Mouse (Mus musculus) cerebellum, adult 9-11 months (tissue): ENCODE data around the gene Def8.
A peak's percentile ranks its signal among the peaks of the same experiment; 100 is the strongest.

ENCODE experiments used
- DNase-seq: peaks from one replicate; pipeline ENCODE4 v3.0.0; 2022

Gene Def8

DNA sequence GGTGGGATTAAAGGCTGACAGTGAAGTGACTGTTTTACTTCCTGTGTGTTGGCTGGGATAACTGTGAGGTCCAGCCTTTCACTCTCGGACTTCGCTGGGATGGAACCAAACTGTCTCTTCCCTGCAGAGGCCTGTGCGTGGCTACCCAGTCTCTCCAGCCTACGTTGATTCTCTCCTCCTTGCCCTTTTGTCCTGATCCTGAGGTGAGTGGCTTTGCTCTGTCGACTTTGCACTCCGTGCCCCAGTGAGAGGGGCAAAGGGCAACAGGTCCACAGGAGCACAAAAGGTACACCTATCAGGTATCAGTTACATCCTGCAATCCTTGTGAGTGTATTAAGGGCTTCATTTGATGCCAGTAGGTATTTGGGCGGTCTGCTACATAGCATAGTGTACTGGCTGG lies at the start of gene Def8:
TSS of gene Def8 (plus strand) at position 87 of the 400 bp plus-strand sequence.
- DNase-seq, result no peak

DNA sequence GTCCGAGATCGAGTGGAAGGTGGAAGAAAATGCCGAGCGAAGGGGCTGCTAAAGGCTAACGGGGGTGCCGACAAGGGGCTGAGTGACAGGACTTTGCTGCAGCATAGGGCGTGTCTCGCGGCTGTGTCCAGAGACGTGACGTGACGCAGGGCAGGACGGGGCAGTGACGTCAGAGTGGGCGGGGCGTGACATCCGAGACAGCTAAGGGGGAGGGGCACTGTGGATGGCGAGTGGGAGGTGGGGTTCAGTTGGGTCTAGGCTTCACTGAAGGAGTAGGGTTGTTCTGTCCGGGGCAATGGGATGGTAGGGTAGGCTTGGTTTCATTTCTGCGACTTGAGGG lies 49.1 kb upstream of the Def8 start:
- DNase-seq, result peak; percentile 92

DNA sequence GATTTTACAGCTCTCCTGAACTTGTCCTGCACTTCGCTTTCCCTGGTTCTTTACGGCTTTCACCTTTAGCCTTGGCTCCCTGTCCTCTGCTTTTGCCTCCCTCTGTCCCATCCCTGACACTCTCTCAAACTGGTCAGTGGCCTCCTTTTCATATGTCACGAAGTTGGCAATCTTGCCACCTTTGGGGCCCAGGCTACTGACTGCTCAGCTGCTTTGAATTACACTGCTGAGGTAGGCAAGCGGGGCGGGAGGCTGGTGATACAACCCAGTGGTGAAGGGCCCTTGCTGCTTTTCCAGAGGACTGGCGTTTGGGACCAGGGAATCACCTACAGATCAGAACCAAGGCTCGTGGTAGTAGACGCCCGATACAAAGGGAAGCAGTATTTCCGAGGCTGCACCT lies 47.6 kb upstream of the Def8 start:
- no peak for DNase-seq

DNA sequence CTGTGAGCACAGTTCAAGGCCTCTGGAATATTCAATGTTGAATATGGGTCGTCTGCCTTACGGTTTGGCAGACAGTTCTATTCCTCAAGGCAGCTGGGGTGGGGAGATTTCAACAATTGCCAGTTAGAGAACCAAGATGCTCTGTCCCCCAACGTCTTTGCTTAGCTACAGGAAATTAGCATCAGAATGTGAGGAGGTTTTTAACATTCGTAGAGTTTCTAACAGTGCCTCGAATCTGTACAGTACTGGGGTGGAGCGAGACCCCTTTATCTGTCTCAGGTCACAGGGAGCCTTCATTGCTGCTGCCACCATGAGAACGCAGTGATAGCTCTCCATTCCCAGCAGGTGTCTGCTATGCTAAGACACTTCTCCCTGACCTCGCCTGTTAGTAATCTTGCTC lies 47.2 kb upstream of the Def8 start:
- no peak for DNase-seq

DNA sequence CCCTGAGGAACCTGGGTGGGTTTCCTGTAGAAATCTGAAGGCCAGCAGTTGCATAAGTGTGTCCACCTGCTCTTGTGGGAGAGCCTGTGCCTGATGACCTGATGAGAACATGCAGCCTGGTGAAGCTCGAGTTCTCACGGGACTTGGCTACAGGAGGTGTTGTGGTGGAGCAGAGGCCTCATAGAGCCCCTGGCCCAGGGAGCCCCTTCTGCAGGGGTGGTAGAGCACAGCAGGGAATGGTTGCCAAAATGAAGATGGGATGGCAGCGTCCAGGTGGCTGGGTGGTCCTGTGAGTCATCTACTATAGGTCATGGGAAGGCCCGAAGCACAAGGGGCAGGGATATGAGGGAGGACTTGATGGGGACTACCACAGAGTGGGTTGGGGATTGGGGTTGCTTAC lies 41.6 kb upstream of the Def8 start:
- DNase-seq, result no peak

DNA sequence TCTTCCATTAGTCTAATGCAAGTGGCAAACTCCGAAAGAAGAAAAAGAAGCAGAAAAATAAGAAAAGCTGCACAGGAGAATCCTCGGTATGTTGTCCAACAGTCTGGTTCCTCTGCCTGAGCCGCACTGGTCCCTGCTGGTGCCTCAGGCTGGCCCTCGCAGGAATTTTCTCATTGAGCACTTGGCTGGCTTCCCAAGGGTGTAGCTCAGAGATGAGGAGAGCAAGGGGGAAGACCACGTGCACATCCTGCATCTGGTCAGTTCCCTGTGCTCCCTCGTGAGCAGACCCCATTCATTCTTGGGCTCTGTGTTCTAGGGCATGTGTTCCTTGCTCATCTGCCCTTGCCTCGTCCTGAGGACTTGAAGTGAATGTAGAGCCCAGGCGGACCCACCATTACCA lies 40.8 kb upstream of the Def8 start:
- no peak for DNase-seq

DNA sequence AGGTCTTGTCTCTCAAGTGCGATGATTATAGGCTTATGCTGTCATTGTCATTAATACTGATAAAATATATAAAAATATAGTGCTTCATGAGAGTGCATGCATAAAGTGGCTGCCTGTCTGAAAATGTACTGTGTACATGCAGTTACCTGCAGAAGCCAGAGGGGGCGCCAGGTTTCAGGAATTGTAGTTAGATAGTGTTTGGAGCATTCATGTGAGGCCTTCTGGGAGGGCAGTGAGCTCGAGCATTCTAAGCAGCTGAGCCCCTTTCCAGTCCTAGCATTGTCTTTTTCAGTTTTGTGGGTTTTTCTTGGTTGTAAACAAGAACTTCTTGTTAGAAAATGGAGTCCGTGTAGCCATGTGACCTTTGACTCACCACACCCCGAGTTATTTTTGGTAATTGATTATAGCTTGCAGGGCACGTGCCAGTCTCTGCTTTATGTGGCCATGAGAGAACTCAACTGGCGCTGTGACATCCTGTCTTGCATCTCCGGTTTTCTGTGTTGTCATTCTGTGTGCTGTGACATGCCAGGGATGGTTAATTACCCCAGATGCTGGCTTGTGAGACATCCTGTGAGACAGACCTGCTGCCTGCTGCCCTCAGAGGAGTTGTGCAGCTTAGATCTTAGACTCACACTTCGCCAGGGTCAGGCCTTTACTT lies 38.3 kb upstream of the Def8 start:
- DNase-seq, result no peak

DNA sequence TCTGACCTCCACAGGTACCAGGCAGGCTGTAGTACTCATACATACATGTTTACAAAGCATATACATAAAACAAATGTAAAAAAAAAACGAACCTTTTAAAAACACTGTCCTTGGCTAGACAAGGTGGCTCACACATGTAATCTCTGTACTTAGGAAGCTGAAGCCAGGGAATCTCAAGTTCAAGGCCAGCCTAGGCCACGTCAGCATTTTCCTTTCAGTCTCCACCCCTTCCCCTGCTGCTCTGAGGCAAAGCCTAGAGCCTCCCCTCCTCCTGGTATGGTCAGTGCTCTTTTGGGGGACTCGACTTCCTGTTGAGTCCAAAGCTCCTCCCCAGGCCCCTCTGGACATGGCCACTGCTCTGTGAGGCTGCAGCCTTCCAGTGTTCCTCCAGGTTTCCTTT lies 36.3 kb upstream of the Def8 start:
- DNase-seq, result no peak

DNA sequence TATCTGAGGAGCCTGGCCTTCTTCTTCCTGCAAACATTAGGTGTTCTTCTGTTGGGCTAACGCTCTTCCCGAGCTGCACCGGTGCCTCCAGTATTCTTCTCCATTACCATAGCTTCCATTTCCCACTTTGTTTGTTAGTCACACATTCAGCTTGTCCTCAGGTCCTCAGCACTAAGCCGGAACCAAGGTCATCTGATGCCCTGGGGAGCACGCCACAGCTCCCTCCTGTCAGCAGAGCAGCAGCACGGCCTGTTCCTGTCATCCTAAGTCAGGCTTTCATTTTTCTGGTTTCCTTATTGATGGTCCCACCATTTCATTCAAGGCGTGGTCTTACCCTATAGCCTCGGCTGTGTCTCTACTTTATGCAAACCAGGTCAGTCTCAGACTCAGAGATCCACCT lies 35.5 kb upstream of the Def8 start:
- no peak for DNase-seq

DNA sequence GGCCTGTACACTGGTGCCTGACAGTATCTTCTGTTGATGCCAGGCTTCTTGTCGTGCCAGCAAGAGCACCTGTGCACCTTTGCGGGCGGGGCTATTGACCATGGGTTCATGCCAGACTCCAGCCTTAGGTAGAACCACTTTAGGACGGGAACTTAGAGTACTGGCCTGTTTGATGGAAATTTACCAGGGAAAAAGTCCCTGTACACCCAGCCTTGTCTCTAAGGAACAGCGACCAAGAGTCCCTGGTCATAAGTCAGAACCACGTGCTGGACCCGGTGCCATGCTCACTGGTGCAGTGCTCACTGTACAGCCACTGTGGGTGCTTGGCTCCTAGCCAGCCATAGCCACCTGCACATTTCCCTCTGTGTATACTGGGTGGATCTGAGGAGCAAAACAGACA lies 34.3 kb upstream of the Def8 start:
- DNase-seq, result peak; percentile 77

DNA sequence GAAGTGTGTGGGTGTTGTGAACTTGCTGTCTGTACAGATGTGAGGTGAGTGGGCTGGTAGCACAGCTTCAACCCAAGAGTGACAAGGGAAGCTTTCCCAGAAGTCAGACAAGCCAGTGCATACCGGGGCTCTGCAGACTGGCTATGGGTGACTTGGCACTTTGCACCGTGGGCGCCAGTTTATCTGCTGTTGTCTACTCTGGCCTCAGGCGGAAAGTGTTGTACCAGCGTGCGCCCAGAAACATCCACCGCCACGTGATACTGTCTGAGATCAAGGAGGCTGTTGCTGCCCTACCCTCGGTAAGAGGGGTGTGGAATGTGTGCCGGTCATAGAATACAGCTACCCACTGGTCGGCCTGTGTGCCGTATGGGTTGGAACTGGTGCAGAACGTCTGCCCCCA lies 25.0 kb upstream of the Def8 start:
- DNase-seq, result no peak

DNA sequence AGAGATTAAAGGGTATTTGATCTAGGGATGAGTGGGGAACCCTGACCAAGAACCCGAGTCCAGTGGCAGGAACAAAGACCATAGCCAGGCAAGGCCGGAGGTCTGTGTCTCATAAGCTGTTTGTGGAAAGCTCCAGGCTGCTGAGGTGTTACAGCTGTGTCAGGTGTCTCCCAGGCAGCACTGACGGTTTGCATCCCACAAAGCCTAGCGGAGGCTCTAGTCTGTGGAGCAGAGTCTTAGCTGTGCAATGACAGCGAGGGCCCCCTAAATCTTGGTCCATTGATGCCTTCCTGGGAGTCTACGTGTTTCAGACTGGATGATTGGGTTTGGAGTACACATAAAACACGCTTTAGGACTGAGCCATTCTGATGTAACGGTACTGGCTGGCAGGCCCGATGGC lies 21.4 kb upstream of the Def8 start:
- no peak for DNase-seq

DNA sequence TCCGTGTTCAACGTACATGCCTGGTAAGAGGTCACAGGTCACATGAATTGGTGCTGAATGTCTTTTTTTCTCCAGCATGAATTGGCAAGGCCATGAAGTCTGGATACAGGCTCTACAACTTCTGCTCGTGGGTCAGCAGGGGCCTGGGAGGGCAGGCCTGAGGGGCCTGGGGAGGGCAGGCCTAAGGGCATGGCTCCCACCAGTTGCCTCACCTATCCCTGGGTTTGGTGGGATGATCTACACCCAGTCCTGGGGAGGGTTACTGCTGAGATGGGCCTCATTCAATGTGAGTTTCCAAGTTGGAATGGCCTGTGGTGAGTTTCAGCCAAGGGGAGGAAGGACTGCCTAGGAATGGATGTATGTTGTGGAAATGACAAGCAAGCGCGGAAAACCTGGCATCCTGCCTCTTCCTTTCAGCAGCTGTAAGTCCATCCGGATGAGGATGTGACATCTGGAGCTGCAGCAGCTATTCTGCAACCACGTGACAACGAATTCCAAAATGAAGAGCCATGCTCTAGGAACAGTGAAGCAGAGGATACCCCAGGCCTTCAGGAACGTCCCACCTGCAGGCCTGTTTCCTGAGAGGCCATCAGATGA lies 20.5 kb upstream of the Def8 start:
- DNase-seq, result no peak

DNA sequence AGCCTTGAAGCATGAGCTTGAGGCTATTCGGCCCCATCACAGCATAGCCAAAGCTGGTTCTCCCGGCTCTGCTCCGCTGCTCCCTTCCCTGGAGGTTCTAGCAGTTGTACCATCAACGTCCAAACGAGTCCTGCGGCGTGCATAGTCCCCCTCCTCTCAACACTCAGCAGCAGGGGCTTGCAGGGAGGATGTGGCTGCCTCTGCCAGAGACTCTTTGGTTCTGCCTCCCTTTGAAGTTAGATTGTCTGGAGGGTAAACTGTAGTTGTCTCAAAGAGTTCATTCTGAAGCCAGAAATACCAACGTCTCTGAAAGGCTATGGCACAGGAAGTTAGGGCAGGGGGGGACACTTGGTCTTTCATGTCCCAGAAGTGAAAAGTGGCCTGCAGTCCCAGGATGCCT lies 18.8 kb upstream of the Def8 start:
- DNase-seq, result no peak

DNA sequence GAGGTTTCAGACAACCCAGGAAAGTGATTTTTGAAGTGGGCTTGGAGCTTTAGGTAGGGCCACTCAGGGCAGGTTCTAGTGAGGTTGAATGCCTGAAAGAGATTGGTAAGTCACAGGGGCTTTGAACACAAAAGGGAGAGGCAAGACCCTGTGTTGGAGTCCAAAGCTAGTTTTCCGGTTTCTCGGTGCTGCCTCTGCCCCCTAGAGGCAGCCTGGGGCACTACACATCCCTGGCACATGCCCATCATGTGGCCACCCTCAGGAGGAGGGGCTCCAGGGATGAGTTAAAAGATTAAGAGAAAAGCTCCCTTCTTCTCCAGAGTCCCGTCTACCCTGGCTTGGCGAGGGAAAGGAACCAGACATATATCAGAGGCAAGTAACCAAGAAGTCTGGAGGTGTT lies 16.5 kb upstream of the Def8 start, which contains the start of gene Mc1r:
TSS of gene Mc1r (plus strand) at position 322 of the 400 bp plus-strand sequence.
- peak; percentile 72 for DNase-seq

DNA sequence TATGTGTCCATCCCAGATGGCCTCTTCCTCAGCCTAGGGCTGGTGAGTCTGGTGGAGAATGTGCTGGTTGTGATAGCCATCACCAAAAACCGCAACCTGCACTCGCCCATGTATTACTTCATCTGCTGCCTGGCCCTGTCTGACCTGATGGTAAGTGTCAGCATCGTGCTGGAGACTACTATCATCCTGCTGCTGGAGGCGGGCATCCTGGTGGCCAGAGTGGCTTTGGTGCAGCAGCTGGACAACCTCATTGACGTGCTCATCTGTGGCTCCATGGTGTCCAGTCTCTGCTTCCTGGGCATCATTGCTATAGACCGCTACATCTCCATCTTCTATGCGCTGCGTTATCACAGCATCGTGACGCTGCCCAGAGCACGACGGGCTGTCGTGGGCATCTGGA lies 15.7 kb upstream of the Def8 start:
- no peak for DNase-seq

DNA sequence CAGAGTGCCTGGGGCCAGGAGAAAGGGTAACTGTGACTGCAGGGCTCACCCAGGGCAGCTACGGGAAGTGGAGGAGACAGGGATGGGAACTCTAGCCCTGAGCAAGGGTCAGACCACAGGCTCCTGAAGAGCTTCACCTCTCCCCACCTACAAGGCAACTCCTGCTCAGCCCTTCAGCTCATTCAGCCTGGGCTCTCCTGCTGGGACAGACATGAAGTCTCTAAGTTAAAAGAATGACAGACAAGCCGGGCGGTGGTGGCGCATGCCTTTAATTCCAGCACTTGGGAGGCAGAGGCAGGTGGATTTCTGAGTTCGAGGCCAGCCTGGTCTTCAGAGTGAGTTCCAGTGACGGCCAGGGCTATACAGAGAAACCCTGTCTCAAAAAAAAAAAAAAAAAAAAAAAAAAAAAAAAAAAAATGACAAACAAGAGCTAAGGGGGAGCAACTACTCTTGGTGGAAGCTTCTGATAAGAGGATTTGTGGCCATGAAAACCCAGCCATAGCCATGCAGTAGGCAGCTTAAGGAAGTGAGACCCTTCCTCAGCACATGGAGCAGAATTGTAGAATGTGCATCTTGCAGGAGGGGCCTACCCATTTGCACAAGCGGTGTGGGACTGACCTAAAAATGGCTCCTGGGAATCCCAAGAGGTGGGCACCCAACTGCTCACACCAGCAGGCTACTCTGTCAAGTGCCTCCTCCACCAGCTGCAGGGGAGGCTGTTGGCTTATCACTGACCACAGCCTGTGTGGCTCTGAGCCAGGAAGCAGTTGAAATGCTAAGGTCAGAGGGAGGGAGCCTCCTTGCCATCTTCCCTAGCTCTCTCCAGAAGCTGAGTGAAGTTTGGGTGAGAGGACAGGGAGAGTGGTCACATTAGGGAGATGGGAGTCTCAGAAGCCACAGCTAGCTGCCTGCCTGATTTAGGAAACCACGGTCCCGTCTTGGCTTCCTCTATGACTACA lies 14.5 kb upstream of the Def8 start:
- no peak for DNase-seq

DNA sequence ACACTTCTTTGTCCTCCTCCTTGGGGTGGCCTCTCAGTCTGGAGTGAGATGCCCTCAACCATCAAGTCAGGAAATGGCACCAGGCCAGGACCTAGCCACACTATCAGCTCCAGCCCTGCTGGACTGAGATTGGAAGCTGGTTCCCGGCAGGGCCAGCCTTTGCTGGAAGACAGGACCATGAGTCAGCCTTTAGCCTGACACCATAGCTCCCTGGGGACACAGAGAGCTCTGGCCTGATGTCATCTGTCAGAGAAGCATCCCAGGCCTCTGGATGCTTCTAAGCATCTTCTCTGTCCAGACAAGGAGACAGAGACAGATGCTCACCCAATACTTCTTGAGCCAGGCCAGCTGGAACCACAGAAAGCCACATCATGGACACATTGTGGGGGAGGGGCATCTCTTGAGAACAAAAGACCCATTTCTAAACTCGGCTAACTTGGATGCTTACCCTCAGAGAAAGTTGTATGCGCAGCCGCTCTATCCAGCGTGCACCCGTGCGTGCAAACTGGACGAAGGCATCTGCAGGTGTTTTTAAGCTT lies 13.2 kb upstream of the Def8 start:
- peak; percentile 69 for DNase-seq

DNA sequence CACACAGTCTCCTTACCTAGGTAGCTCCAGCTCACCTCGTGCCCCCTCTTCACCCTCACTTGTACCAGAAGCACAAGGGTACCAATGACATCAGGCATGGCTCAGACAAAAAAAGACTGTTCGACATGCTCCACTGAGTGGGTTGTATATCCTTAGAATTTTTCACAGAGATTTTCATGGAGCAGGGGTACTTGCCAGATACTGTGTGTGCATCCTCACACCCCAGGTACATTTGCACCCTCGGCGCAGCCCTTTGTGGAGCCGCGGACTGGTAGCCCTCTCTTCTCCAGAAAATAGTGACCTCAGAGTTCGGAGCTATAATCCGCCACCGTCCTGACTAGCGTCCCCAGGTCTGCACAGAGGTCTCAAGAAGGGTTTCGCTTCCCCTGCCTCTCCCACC lies 12.5 kb upstream of the Def8 start:
- no peak for DNase-seq

DNA sequence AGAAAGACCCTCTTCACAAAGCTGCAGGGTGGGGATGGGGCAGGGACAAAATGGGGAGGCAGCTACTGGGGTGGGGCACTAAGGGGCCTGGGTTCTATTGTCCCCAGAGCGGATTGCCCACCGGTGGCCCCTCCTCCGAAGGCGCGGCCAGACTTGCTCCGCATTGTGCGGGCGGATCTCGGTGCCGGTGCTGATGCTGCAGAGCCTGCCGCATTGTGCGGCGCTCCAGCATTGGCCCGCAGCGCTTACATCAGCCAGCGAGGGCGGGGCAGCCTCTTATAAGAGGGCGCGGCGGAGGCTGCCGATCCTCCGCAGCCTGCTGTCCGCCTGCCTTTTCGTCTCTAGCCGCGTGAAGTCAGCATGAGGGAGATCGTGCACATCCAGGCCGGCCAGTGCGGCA lies 12.1 kb upstream of the Def8 start, which contains the start of gene Tubb3:
TSS of gene Tubb3 (plus strand) at position 179 of the 400 bp plus-strand sequence.
- DNase-seq, result peak; percentile 96

DNA sequence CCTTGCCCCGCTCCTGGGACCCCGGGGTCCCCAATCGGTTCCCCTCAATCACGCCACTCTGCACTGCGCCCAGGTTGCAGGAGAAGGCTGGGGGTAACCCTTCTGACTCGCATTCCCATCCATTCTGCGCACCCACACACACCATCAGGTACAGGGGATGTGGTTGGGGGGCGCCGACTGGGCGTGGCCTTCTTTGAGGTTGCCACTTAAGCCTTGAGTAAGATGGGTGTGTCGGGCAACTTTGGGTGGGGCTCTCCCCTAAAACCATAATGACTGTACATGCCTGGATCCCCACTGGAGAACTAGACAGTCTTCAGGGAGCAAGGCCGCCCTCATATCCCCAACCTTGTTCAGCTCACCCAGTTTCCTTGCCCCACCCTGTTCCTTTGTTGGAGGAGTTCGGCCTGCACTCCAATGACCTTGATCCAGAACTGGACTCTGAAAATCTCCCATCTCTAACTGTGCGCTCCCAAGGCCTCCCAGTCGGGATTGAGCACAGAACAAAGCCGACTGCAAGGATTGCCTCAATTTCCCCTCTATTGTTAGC lies 11.5 kb upstream of the Def8 start:
- peak; percentile 72 for DNase-seq

DNA sequence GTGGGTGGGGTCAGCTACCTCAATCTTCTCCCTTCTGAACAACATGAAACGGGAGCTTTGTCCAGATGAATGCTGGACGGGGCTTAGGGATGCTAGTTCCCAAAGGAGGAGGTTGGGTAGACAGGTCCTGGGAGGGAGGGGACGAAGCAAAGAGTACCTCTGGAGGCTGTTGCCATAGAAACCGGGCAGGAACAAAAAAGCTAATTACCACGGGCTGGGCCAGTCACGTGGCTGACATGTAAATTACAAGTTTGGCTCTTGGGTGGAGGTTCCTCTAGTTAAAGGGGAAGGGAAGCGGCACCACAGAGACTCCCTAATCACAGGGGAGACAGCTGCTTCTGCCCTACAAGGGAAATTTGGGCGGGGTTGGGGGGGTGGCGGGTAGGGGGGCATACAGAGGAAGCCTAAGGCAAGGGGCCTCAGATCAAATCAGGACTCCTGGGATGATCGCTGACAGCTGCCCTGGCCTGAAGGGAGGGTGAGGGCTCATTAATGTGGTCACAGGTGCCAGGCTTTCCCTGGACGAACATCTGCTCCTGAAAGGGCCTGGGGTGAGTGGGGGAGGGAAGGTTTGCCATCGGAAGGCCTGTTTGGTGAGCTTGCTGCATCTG lies 10.7 kb upstream of the Def8 start:
- DNase-seq, result peak; percentile 83

DNA sequence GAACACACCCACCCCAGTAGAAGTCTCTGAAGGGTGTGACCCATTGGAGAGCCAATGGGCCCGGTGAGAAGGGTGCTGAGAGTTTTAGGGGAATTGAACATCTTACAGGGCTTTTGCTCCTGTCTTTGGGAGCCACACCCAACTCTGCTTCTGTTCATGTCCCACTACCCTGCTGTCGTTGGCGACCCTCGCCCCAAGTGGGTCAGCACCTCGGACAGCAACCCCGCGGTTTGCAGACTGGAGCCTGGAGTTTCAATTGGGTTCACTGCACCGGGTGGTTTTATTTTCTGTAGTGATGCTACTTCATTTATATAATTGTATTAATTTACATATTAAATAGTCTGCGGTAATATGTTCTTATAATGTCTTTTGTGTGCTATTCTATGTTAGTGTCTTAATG lies 9.1 kb upstream of the Def8 start:
- no peak for DNase-seq
